Comparison of ENCODE assay signal across 13 mouse cellular contexts in genomic region chr7:19557086-19557485, GRCm38 (mm10). TPM values are rescaled to one million over a fixed set of nuclear protein-coding genes. Genes with fewer than 3 reads are reported as not detected.
DNase-seq lines count a peak whose midpoint lies in the region; ATAC-seq and TF ChIP-seq lines count a peak whose summit lies in the region.
"Had no signal": no experiment of that assay in that cellular context is flagged by ENCODE, and none has a peak within 500 bp of the region (broad histone marks: within the 10 kb centered on the region; RNA-seq: fewer than 3 reads in every experiment).

No protein-coding gene starts in this region.

- ATAC-seq in kidney, embryonic 14.5 days (ENCODE audit: low FRiP score, low TSS enrichment), result no peak
- no peak for ATAC-seq in neural tube, embryonic 14.5 days (ENCODE audit: low read depth)
- ATAC-seq: hindbrain, postnatal 0 days had no signal

- no peak for TF ChIP-seq CTCF in gastrocnemius, adult 2 months (IDR thresholded peaks at IDR 0.05)

- H3K9ac ChIP-seq in kidney, embryonic 14.5 days (ENCODE audit: low read depth, low read length), result no peak overlapping the region
- 0 out of 2 replicates have a peak overlapping the region, but pooled peaks have one; percentile 7 for H3K9ac ChIP-seq in neural tube, embryonic 14.5 days (replicated peaks; ENCODE audit: low read depth, low read length)

- H3K27me3 ChIP-seq in kidney, embryonic 14.5 days (ENCODE audit: control insufficient read depth, insufficient read depth, low read length), result no peaks in the 10 kb centered on the region
- H3K27me3 ChIP-seq in neural tube, embryonic 14.5 days (ENCODE audit: control insufficient read depth, insufficient read depth, low read length), result no peaks in the 10 kb centered on the region

- intact Hi-C loops in gastrocnemius, adult 2 months (cut with DNase I), result no loop called here
- intact Hi-C loops in gastrocnemius, postnatal 14 days (cut with DNase I; ENCODE audit: low total_unique reads), result no loop called here

- WGBS in kidney, embryonic 14.5 days, result 85% methylated on average over 2 of the region's 2 CpGs
- WGBS in neural tube, embryonic 14.5 days, result 98% methylated on average over 2 of the region's 2 CpGs

- H3K4me3 ChIP-seq in gastrocnemius, adult 2 months, result peak overlapping the region; percentile 21; the same call in 1 of the 2 replicates
- H3K4me3 ChIP-seq in kidney, embryonic 14.5 days (ENCODE audit: low read length), result no peak overlapping the region
- H3K4me3 ChIP-seq in neural tube, embryonic 14.5 days (ENCODE audit: low read depth, low read length), result no peak overlapping the region

- H3K36me3 ChIP-seq in kidney, embryonic 14.5 days (ENCODE audit: control insufficient read depth, insufficient read depth, low read length), result peaks cover 22% of the 10 kb centered on the region
- H3K36me3 ChIP-seq in neural tube, embryonic 14.5 days (ENCODE audit: control insufficient read depth, insufficient read depth, low read length), result no peaks in the 10 kb centered on the region

- H3K4me1 ChIP-seq in kidney, embryonic 14.5 days (ENCODE audit: control insufficient read depth, insufficient read depth, low read length), result peaks cover 13% of the 10 kb centered on the region
- H3K4me1 ChIP-seq in neural tube, embryonic 14.5 days (ENCODE audit: control insufficient read depth, insufficient read depth, low read length), result peaks cover 28% of the 10 kb centered on the region

- DNase-seq in gastrocnemius, adult 2 months, result peak; percentile 69
- no peak for DNase-seq in gastrocnemius, postnatal 14 days
- DNase-seq in kidney, adult 8-10 months, result peak; percentile 44 to 54
- no peak for DNase-seq in neural tube, embryonic 10.5 days (ENCODE audit: extremely low spot score, low spot score)
- DNase-seq in retina, postnatal 1 day, result no peak
- no peak for DNase-seq in spleen, postnatal 10 days (ENCODE audit: low spot score in 2 of 2)
- DNase-seq: embryo, embryonic 11 days; layer of hippocampus, adult 9-11 months; left cerebral cortex, postnatal 4 days had no signal

- peak overlapping the region; percentile 98 for H3K27ac ChIP-seq in gastrocnemius, adult 2 months
- H3K27ac ChIP-seq in kidney, embryonic 14.5 days (ENCODE audit: low read depth, low read length), result no peak overlapping the region
- H3K27ac ChIP-seq in neural tube, embryonic 14.5 days (ENCODE audit: low read depth, low read length), result no peak overlapping the region
- H3K27ac ChIP-seq: hindbrain, postnatal 0 days had no signal

- no peaks in the 10 kb centered on the region for H3K9me3 ChIP-seq in kidney, embryonic 14.5 days (ENCODE audit: control insufficient read depth, low read length)
- H3K9me3 ChIP-seq in neural tube, embryonic 14.5 days (ENCODE audit: control insufficient read depth, low read length), result no peaks in the 10 kb centered on the region

- H3K4me2 ChIP-seq in kidney, embryonic 14.5 days (replicated peaks; ENCODE audit: low read depth, low read length), result no peak overlapping the region
- H3K4me2 ChIP-seq in neural tube, embryonic 14.5 days (ENCODE audit: low read depth, low read length), result no peak overlapping the region

RNA-seq across cellular contexts. Expression of gene Ppp1r37, which starts 5.8 kb away (rescaled TPM):
- 10 to 100 TPM; 48.4 to 49.1 TPM for total RNA-seq in gastrocnemius, adult 2 months (2021)
- total RNA-seq in gastrocnemius, postnatal 14 days (2021), result 10 to 100 TPM; 34.4 to 34.5 TPM
- polyA plus RNA-seq in kidney, embryonic 14.5 days (2014; fragmentation: Nextera tagmentation; extraction: Ambion mirVana), result 6.5 and 23.0 TPM in 2 replicates
- polyA plus RNA-seq in neural tube, embryonic 14.5 days (2014; fragmentation: Nextera tagmentation; extraction: Ambion mirVana), result 8.1 and 15.8 TPM in 2 replicates

RNA-seq across cellular contexts. Expression of gene Zfp296, which starts 20.0 kb away (rescaled TPM):
- under 1 TPM; 0.45 to 0.51 TPM for total RNA-seq in gastrocnemius, adult 2 months (2021)
- under 1 TPM in 1 of 2 experiments, not detected in 1; 0.27 TPM for total RNA-seq in gastrocnemius, postnatal 14 days (2021)
- polyA plus RNA-seq in kidney, embryonic 14.5 days (2014; fragmentation: Nextera tagmentation; extraction: Ambion mirVana), result 0.33 and 0.68 TPM in 2 replicates
- polyA plus RNA-seq in neural tube, embryonic 14.5 days (2014; fragmentation: Nextera tagmentation; extraction: Ambion mirVana), result 0.13 and 0.27 TPM in 2 replicates
- total RNA-seq: hindbrain, postnatal 0 days had no signal
- polyA plus RNA-seq: hindbrain, postnatal 0 days had no signal

RNA-seq across cellular contexts. Expression of gene Gemin7, which starts 20.3 kb away (rescaled TPM):
- 10 to 100 TPM; 73.4 to 74.2 TPM for total RNA-seq in gastrocnemius, adult 2 months (2021)
- total RNA-seq in gastrocnemius, postnatal 14 days (2021), result 10 to 100 TPM; 50.0 to 55.1 TPM
- polyA plus RNA-seq in kidney, embryonic 14.5 days (2014; fragmentation: Nextera tagmentation; extraction: Ambion mirVana), result 168 and 179 TPM in 2 replicates
- 150 and 153 TPM in 2 replicates for polyA plus RNA-seq in neural tube, embryonic 14.5 days (2014; fragmentation: Nextera tagmentation; extraction: Ambion mirVana)

RNA-seq across cellular contexts. Expression of gene Nkpd1, which starts 39.4 kb away (rescaled TPM):
- total RNA-seq in gastrocnemius, adult 2 months (2021), result not detected
- not detected for total RNA-seq in gastrocnemius, postnatal 14 days (2021)
- polyA plus RNA-seq in kidney, embryonic 14.5 days (2014; fragmentation: Nextera tagmentation; extraction: Ambion mirVana), result 0.13 and 0.27 TPM in 2 replicates
- 0.52 and 1.2 TPM in 2 replicates for polyA plus RNA-seq in neural tube, embryonic 14.5 days (2014; fragmentation: Nextera tagmentation; extraction: Ambion mirVana)
- polyA plus RNA-seq: macrophage had no signal

RNA-seq across cellular contexts. Expression of gene Clasrp, which starts 47.2 kb away (rescaled TPM):
- total RNA-seq in gastrocnemius, adult 2 months (2021), result 10 to 100 TPM; 13.7 to 15.1 TPM
- 10 to 100 TPM; 10.6 to 12.0 TPM for total RNA-seq in gastrocnemius, postnatal 14 days (2021)
- polyA plus RNA-seq in kidney, embryonic 14.5 days (2014; fragmentation: Nextera tagmentation; extraction: Ambion mirVana), result 44.3 and 48.4 TPM in 2 replicates
- polyA plus RNA-seq in neural tube, embryonic 14.5 days (2014; fragmentation: Nextera tagmentation; extraction: Ambion mirVana), result 49.7 and 51.3 TPM in 2 replicates

Comparison
In these comparisons a context has a peak if more than half of its experiments do, and no peak if none do; other contexts are left out.
1. DNase-seq: peak in gastrocnemius, adult 2 months (single experiment) and kidney, adult 8-10 months (2 of 2); none in gastrocnemius, postnatal 14 days (single experiment), neural tube, embryonic 10.5 days (single experiment), retina, postnatal 1 day (single experiment) and spleen, postnatal 10 days (0 of 2).